Mouse (Mus musculus): Measurements from ENCODE around the gene Tekt1.

DNA sequence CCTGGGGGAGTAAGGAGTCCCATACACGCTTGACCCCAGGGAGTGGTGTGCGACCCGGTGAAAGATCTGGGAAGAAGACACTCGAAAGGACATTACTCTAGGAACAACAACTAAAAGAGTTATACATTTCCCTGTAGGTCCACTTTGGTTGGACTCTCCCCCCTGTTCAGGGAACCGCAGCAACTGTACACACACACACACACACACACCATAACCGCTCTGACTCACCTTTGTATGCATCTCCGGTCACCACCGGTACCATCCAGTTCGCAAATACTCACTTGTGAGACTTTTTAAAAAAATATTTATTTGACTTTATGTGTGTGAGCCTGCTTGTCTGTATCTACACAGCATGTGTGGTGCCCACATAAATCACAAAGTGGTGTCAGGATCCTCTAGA is 49.7 kb upstream of the Tekt1 start:
- TF ChIP-seq POLR2A (IDR thresholded peaks at IDR 0.05; ENCODE audit: low read depth, low read length) (no peak), CTCF (conservative IDR thresholded peaks at IDR 0.05; ENCODE audit: insufficient read depth, insufficient read length, low read depth, low read length) (no peak)

Data from kidney, adult 2 months (tissue).